Comparison of ENCODE assay signal across 8 mouse cellular contexts in genomic region chr3:116711624-116712435, GRCm38 (mm10). TPM values are rescaled to one million over a fixed set of nuclear protein-coding genes. Genes with fewer than 3 reads are reported as not detected.
DNase-seq lines count a peak whose midpoint lies in the region; ATAC-seq and TF ChIP-seq lines count a peak whose summit lies in the region.

No protein-coding gene starts in this region.

- TF ChIP-seq POLR2A in cortical plate, adult 2 months (IDR thresholded peaks at IDR 0.05; ENCODE audit: extremely low read depth, insufficient read depth, low read length), result peak; percentile 14; the same call in 1 of the 2 replicates

- H3K4me3 ChIP-seq in cortical plate, adult 2 months (ENCODE audit: insufficient read depth, low read length), result peak overlapping the region; percentile 99
- peak overlapping the region; percentile 99 for H3K4me3 ChIP-seq in megakaryocyte, embryonic 14.5 days (replicated peaks)

- no peaks in the 10 kb centered on the region for H3K27me3 ChIP-seq in megakaryocyte, embryonic 14.5 days (replicated peaks)

- H3K36me3 ChIP-seq in megakaryocyte, embryonic 14.5 days (replicated peaks; ENCODE audit: low read length), result peaks cover 3% of the 10 kb centered on the region

- no peaks in the 10 kb centered on the region for H3K9me3 ChIP-seq in megakaryocyte, embryonic 14.5 days

- no peak for TF ChIP-seq CTCF in cortical plate, adult 2 months (IDR thresholded peaks at IDR 0.05; ENCODE audit: extremely low read depth, insufficient read depth, low read length)

- peak; percentile 52 to 61 for DNase-seq in gastrocnemius, adult 8-10 months (ENCODE audit: low spot score in 2 of 2)
- peak; percentile 77 for DNase-seq in induced T-regulatory cell, adult 2 months (ENCODE audit: low read depth)
- peak; percentile 39 to 67 for DNase-seq in left cerebral cortex, adult 9 months (ENCODE audit: low spot score in 2 of 2)
- DNase-seq in right cerebral cortex, adult 2 months (ENCODE audit: low spot score in 2 of 2), result peak; percentile 78 to 80
- peak; percentile 81 for DNase-seq in urinary bladder, postnatal 14 days (ENCODE audit: low spot score)

- H3K4me1 ChIP-seq in cortical plate, adult 2 months (ENCODE audit: control insufficient read depth, insufficient read depth, low read length), result no peaks in the 10 kb centered on the region; the same call in 1 of the 2 replicates
- H3K4me1 ChIP-seq in megakaryocyte, embryonic 14.5 days, result peaks cover 55% of the 10 kb centered on the region

- H3K27ac ChIP-seq in cortical plate, adult 2 months (ENCODE audit: insufficient read depth, low read length), result peak overlapping the region; percentile 26; the same call in 1 of the 2 replicates

- peak; percentile 80 for ATAC-seq in activated CD4-positive, CD25-positive, alpha-beta regulatory T cell, adult 4 months

RNA-seq across cellular contexts. Expression of gene Slc35a3, which starts 0.8 kb away (rescaled TPM):
- 1 to 10 TPM; 5.4 to 7.7 TPM for polyA plus RNA-seq in activated CD4-positive, CD25-positive, alpha-beta regulatory T cell, adult 4 months (2017; shearing (Covaris generic))
- 11.9 and 12.2 TPM in 2 replicates for polyA plus RNA-seq in cortical plate, adult 2 months (2012; rRNA removed)
- 1 to 10 TPM; 5.0 to 7.6 (median 5.9) TPM for total RNA-seq in gastrocnemius, adult 8-10 months (2022)
- polyA plus RNA-seq in megakaryocyte, embryonic 14.5 days (2012; ENCODE audit: insufficient read depth, low replicate concordance), result 4.1 and 4.5 TPM in 2 replicates

RNA-seq across cellular contexts. Expression of gene Gm43191, which starts 30.8 kb away (rescaled TPM):
- polyA plus RNA-seq in activated CD4-positive, CD25-positive, alpha-beta regulatory T cell, adult 4 months (2017; shearing (Covaris generic)), result not detected
- not detected in 2 replicates for polyA plus RNA-seq in cortical plate, adult 2 months (2012; rRNA removed)
- total RNA-seq in gastrocnemius, adult 8-10 months (2022), result 1 to 10 TPM in 1 of 4 experiments, under 1 TPM in 1, not detected in 2; 0.88 to 1.6 TPM
- polyA plus RNA-seq in megakaryocyte, embryonic 14.5 days (2012; ENCODE audit: insufficient read depth, low replicate concordance), result not detected in 2 replicates

RNA-seq across cellular contexts. Expression of gene Mfsd14a, which starts 49.4 kb away (rescaled TPM):
- 10 to 100 TPM; 85.1 to 91.0 TPM for polyA plus RNA-seq in activated CD4-positive, CD25-positive, alpha-beta regulatory T cell, adult 4 months (2017; shearing (Covaris generic))
- 45.0 and 48.1 TPM in 2 replicates for polyA plus RNA-seq in cortical plate, adult 2 months (2012; rRNA removed)
- 10 to 100 TPM in 1 of 4 experiments, 1 to 10 TPM in 3; 7.2 to 11.9 (median 9.3) TPM for total RNA-seq in gastrocnemius, adult 8-10 months (2022)
- 7.1 TPM in 1 of 2 replicates, not detected in the other for polyA plus RNA-seq in megakaryocyte, embryonic 14.5 days (2012; ENCODE audit: insufficient read depth, low replicate concordance)

Comparison
In these comparisons a context has a peak if more than half of its experiments do, and no peak if none do; other contexts are left out.
1. Peak in every context shown above with its lines: DNase-seq, ATAC-seq, H3K4me3 ChIP-seq and H3K27ac ChIP-seq.